Mouse (Mus musculus) erythroblast, embryonic 14.5 days (primary cell): ENCODE measurements around the gene Hes5. TPM values are rescaled to one million over a fixed set of nuclear protein-coding genes. Genes with fewer than 3 reads are reported as not detected.
A peak's percentile ranks its signal among the peaks of the same experiment; 100 is the strongest.

Experiments
- H3K27me3 ChIP-seq: 2 replicates; pipeline ENCODE4 v1.6.1; 2012; ENCODE audit warnings: inconsistent platforms; ENCODE audit not compliant: control insufficient read depth
- H3K36me3 ChIP-seq: 2 replicates; pipeline ENCODE4 v1.6.1; 2012; ENCODE audit warnings: mild to moderate bottlenecking, inconsistent platforms; ENCODE audit not compliant: control insufficient read depth
- H3K4me1 ChIP-seq: 2 replicates; pipeline ENCODE4 v1.6.1; 2012; ENCODE audit warnings: inconsistent platforms; ENCODE audit not compliant: control insufficient read depth
- H3K4me3 ChIP-seq: replicated peaks from 2 replicates; pipeline ENCODE3; 2012; ENCODE audit warnings: moderate library complexity, mild to moderate bottlenecking, inconsistent platforms
- H3K9me3 ChIP-seq: 2 replicates; pipeline ENCODE4 v1.6.1; 2012; ENCODE audit warnings: low read length, inconsistent platforms, mixed read lengths; ENCODE audit not compliant: control insufficient read depth
- GATA1 ChIP-seq: IDR thresholded peaks from 2 replicates; pipeline ENCODE4 v1.6.1; 2012; ENCODE audit warnings: low read length, inconsistent platforms, mixed read lengths
- TAL1 ChIP-seq: IDR thresholded peaks from 3 replicates; pipeline ENCODE4 v1.6.1; 2012; ENCODE audit warnings: low read length, inconsistent platforms, mixed read lengths
- polyA plus RNA-seq: library from polyadenylated mRNA; stranded (reverse); fragments of >175 nt; gene quantifications from 2 replicates; pipeline ENCODE4 v1.2.3, GENCODE M21; 2012

Hes5 gene
- polyA plus RNA-seq, 1 experiment = not detected

DNA sequence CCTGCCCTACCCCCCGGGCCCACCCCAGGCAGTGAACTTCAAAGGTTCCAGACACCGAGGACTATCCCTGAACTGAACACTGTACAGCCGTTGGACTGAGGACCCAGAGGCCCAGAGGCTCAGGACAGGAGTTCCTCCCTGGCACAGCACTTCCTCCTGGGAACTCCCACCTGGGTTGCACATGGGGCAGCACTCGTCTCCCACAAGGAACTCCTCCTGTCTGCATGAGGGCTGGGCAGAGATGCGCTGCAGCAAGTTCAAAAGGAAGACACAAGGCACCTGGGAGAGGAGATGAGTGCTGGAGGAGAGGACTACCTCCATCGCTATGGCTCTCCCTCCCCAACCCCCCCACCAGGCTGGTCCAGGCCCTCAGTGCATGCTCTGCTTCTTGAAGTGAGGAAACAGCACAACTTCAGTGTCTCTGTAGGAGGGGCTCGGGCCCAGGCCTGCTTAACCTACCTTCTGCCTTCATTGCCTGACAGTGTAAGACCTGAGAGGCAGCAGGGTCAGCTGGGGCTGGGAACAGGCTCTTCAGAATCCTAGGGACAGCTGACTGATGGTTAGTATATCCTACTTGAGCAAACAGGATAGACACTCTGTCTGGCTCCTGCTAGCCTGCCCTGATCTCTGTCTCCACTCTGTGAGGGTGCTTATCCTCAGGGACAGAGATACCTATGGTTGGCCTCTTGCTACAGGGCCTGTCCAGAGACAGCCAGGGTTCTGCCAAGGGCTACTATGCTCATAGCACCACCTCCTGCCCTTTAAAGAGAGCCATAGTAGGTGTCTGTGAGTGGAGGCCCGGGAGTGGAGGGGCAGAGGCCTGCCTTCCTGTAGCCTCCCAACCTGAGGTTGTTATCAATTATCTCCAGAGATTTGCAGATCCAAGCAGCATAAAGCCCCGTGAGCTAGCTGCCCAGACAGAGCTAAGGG lies 33.5 kb upstream of the Hes5 start:
- peaks cover 59% of the 10 kb centered on the region for H3K36me3 ChIP-seq
- TF ChIP-seq TAL1 (no peak), GATA1 (no peak)
- H3K4me3 ChIP-seq = peak overlapping the region; percentile 82
- peaks cover 75% of the 10 kb centered on the region for H3K4me1 ChIP-seq
- H3K27me3 ChIP-seq = no peaks in the 10 kb centered on the region; the same call in 1 of the 2 replicates
- H3K9me3 ChIP-seq = peaks cover 10% of the 10 kb centered on the region

GRCm38 (mm10) chr4:154927899-154928337 lies 32.8 kb upstream of the Hes5 start:
- Histone ChIP-seq H3K36me3 (peaks cover 52% of the 10 kb centered on the region), H3K4me1 (peaks cover 75% of the 10 kb centered on the region), H3K4me3 (peak overlapping the region; percentile 82), H3K9me3 (peaks cover 8% of the 10 kb centered on the region), H3K27me3 (no peaks in the 10 kb centered on the region; the same call in 1 of the 2 replicates)
- TF ChIP-seq TAL1 = no peak
- TF ChIP-seq GATA1 = no peak

- TF ChIP-seq GATA1 = peak; percentile 93
- peak; percentile 89 for TF ChIP-seq TAL1
- Histone ChIP-seq H3K4me1 (peaks cover 74% of the 10 kb centered on the region), H3K36me3 (peaks cover 46% of the 10 kb centered on the region)
Measured at GRCm38 (mm10) chr4:154928395-154929087, 32.2 kb upstream of the Hes5 start, which contains the start of gene Tnfrsf14. TSS of gene Tnfrsf14 (minus strand) at chr4:154928563.

DNA sequence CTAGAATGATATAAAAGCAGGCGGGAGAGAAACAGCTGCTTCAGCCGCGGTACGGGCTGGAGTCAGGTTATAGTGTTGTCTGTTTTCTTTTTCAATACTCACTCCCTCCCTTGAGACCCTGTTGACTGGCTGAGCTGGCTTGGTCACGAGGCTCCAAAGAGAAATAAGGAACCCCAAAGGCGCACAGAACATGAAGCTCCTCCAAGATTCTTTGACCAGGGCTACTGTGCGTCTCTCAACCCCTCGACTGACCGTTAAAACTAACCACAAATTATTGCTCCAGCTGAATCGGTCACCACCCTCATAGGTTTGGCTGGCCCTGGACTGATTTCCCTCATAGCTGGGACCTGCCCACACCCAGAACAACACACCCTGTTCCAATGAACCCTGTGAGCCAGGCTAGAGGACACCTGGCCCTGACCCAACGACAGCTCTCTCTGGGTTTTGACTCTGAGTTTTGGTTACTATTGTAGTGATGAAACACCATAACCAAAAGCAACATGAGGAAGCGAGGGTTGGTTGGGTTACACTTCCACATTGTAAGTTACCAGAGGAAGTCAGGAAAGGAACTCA lies 31.5 kb upstream of the Hes5 start:
- no peak for TF ChIP-seq TAL1
- no peak for TF ChIP-seq GATA1
- Histone ChIP-seq H3K27me3 (no peaks in the 10 kb centered on the region; the same call in 1 of the 2 replicates), H3K9me3 (peaks cover 7% of the 10 kb centered on the region), H3K4me3 (peak overlapping the region; percentile 82), H3K36me3 (peaks cover 40% of the 10 kb centered on the region), H3K4me1 (peaks cover 74% of the 10 kb centered on the region)

More at GRCm38 (mm10) chr4:154928395-154929087, 32.2 kb upstream of the Hes5 start, which contains the start of gene Tnfrsf14:
- Histone ChIP-seq H3K27me3 (no peaks in the 10 kb centered on the region; the same call in 1 of the 2 replicates), H3K4me3 (peak within 1 kb of the TSS; percentile 82), H3K9me3 (peaks cover 8% of the 10 kb centered on the region)

DNA sequence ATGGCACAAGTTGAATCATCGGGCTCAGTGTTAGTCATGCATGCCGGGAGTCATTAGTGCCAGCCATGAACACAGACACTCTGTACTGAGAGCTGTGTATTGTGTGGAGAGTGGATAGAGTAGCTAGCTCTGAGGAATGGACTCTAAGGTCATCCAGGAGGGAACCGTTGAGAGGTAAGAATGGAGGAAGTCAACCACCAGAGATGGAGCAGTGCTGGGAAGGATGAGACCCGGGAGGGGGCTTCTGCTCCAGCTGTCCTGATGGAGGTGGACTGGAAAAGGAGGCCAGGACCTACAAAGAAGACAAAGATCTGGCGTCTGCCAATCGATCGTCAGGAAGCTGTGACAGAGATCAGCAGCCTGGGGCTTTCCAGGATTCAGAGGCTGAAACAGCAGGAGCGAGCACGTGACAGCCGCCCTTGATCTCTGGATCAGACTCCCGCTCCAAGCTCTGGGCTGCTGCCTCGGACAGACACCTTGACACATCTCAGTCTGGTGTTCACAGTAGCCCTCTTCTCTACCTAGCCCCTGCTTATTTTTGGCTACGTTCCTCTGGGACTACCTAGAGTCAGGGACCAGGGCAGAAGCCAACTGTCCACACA lies 27.3 kb upstream of the Hes5 start:
- H3K4me1 ChIP-seq = peaks cover 58% of the 10 kb centered on the region
- TF ChIP-seq GATA1 (no peak), TAL1 (no peak)
- no peak overlapping the region for H3K4me3 ChIP-seq
- peaks cover 7% of the 10 kb centered on the region for H3K27me3 ChIP-seq
- H3K36me3 ChIP-seq = no peaks in the 10 kb centered on the region; the same call in 1 of the 2 replicates
- H3K9me3 ChIP-seq = no peaks in the 10 kb centered on the region

GRCm38 (mm10) chr4:154934800-154935199 lies 25.9 kb upstream of the Hes5 start:
- Histone ChIP-seq H3K4me1 (peaks cover 49% of the 10 kb centered on the region), H3K27me3 (peaks cover 14% of the 10 kb centered on the region), H3K36me3 (no peaks in the 10 kb centered on the region; the same call in 1 of the 2 replicates), H3K9me3 (no peaks in the 10 kb centered on the region), H3K4me3 (no peak overlapping the region)
- no peak for TF ChIP-seq GATA1
- no peak for TF ChIP-seq TAL1

DNA sequence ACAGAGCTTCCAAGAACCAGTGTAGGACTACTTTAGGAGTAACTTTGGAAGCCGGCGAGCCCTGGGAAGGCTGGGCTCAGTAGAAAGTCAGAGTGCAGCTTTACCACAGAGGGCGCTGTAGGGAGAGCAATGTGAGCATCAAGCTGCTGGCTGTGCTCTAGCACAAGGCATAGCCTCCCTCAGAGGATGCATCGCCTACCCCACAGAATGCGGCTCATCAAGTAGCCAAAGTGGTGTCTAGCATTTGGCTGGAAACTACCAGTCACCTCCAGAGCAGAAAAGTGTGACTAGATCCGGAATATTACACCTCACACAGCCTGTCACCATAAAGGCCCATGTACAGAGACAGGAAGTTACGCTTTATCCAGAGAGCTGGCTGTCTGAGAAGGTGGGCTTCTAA lies 24.9 kb upstream of the Hes5 start:
- TF ChIP-seq TAL1 (no peak), GATA1 (no peak)
- Histone ChIP-seq H3K9me3 (no peaks in the 10 kb centered on the region), H3K27me3 (peaks cover 17% of the 10 kb centered on the region), H3K4me3 (no peak overlapping the region), H3K36me3 (no peaks in the 10 kb centered on the region; the same call in 1 of the 2 replicates), H3K4me1 (peaks cover 46% of the 10 kb centered on the region)

DNA sequence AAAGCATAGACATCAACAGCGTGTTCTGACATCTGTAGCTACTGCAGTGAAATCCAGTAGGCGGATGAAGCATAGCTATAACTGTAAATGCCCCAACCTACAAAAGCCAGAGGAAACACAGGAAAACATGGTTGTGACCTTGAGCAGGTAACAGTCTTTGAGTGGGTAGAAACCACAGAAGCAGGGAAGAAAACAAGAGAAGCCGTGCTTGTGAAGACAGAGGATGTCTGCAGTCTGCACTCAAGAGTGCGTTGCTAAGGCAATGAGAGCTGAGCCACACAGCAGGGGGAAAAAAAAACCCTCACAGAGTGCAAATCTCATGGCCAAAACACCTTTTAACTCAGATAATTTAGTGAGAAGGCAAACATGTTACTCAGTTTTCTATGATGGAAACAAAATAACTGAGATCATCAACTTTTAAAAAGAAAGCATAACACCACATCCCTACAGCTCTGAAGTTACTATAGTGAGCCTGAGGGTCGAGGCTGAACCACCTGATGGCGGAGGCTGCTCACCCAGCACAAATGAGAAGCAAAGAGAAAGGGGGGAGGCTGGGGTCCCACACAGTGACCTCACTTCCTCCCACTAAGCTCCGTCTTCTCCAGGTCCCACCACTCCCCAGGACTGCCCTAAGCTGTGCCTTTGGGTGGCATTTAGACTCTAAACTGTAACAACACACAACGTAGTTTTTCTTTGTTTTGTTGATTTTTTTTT lies 24.0 kb upstream of the Hes5 start:
- H3K27me3 ChIP-seq = peaks cover 18% of the 10 kb centered on the region
- TF ChIP-seq GATA1 (no peak), TAL1 (no peak)
- no peaks in the 10 kb centered on the region; the same call in 1 of the 2 replicates for H3K9me3 ChIP-seq
- H3K4me3 ChIP-seq = no peak overlapping the region
- peaks cover 54% of the 10 kb centered on the region for H3K4me1 ChIP-seq
- no peaks in the 10 kb centered on the region; the same call in 1 of the 2 replicates for H3K36me3 ChIP-seq
